Mouse (Mus musculus): Measurements from ENCODE around the gene Jdp2. TPM values are rescaled to one million over a fixed set of nuclear protein-coding genes. Genes with fewer than 3 reads are reported as not detected.

Jdp2 gene
- total RNA-seq, 2 experiments from 2014 or later: 28.2 to 39.7 TPM

DNA sequence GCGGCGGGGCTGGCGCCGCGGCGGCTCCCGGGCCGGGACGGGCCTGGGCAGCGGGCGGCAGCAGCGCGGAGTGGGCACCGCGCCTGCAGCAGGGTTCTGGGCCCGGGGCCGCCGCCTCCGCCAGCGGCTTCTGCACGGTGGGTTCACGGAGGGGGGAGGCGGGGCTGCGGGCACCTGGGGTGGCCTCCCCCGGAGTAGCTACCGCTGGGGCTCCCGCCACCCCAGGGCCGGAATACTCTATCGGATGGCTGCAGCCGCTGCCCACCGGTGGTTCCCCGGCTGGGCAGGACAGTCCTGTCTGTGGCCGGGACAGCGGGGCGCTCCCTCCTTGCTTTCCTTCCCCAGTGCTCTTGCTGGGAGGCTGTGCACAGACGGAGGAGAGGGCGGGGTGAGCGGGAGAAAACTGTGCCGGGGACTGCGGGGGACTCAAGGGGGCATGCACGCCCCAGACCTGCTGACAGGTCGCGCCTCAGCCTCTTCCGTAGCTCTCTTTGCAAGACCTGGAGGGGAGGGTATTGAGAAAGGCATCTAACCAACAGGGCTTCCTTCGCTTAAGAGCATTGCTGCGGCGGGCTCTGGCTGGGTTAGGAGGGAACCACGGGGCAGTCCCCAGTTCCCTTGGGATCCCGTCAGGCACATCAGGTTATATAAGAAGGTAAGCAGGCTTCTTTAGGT lies 788 bp downstream of the Jdp2 start:
- intact Hi-C loops (cut with DNase I): no loop called here
- peak in 1 of 2 experiments; percentile 71 for DNase-seq (ENCODE audit: extremely low spot score in 1 of 2, low spot score in 2 of 2)

DNA sequence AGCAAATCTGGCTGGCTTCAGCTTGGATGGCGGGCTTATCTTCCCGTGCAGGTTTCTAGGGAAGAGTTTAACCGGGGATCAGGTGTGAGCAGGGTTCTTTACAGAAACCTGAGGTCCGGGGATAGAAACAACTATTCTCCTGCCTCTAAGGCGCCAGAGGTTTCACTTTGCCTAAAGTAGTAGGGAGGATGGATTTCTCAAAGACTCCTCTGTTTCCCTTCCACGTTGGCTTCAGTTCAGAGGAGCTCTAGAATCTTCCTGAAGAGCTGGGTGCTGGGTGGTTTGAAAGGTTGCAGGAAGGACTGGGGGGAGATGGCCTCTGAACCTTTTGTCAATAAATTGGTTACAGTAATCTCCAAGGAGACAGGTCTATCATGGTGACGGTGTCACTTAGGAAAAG lies 1.8 kb downstream of the Jdp2 start:
- intact Hi-C loops (cut with DNase I): no loop called here
- DNase-seq (ENCODE audit: extremely low spot score in 1 of 2, low spot score in 2 of 2): no peak

DNA sequence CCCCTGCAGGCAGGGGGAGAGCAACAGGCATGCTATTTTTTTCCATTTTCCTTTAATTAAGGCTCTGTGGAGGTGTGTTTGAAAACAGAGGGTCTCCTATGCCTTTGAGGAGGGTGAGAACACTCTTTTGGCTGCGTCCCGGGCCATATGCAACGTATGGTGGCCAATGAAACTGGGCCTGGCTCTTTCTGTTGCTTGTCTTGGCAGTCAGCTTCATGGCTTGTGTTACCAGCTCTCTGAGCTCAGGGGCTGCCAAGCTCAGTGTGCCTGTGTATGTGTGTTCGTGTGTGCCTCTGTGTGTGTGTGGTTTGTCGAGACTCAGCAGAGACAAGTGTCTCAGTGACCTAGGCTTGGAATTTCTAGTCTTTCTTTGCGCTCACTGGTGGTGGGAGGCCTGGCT lies 2.7 kb downstream of the Jdp2 start:
- DNase-seq (ENCODE audit: extremely low spot score in 1 of 2, low spot score in 2 of 2): peak in 1 of 2 experiments; percentile 49
- intact Hi-C loops (cut with DNase I): no loop called here

DNA sequence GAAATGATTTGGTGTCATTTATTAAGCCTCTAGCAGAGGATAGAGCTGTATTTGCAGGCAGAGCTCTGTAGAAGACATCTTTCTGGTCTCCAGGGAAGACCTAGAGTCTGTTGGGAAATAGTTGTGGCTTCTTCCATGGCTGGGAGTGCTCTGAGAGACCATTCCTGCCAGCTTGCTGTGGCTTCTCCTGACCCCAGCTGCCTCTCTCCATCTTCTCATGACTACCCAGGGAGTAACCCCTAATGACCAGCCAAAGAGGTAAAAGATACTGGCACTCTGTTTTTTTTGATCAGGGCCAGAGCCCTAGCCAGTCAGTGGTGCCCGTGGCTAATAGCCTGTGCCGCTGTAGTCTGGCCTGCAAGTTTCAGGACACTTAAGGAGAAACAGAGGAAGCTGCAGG lies 3.3 kb downstream of the Jdp2 start:
- DNase-seq (ENCODE audit: extremely low spot score in 1 of 2, low spot score in 2 of 2): no peak
- intact Hi-C loops (cut with DNase I): no loop called here

DNA sequence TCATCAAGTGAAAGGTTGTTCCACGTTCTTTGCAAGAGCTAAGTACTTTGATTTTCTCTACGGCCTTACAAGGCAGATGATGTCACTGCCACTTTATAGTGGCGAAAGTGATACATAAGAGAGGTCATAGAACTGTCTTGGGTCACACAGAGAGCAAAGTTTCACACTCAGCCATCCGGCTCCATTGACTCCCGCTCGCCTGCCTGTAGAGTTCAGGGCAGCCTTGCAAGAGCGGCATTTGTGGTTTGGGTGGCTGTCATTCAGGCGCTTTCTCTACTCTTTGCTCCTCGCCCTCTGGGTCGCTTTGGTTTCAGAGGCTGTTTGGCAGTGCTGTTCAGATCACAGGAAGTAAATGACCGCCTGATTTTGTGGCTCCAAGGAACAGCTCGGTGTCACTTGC lies 4.0 kb downstream of the Jdp2 start:
- no peak for DNase-seq (ENCODE audit: extremely low spot score in 1 of 2, low spot score in 2 of 2)
- intact Hi-C loops (cut with DNase I): no loop called here

DNA sequence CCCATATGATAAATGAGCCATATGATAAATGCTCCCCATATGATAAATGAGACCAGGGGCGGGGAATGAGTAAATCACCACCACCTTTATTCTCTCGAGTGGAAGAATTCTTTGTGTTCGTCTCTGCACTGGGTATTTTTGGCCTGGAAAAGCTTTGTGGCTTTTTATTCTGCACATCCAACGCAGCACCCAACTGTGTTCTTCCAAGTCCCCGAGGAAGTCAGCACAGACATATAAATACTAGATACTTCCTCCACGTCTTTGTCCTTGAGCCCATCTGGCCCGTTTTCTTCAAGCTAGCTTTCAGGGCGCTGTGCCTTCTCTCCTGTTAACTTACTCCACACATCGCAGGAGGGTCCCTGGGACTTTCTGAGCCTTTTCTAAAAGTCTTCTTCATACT lies 4.9 kb downstream of the Jdp2 start:
- DNase-seq (ENCODE audit: extremely low spot score in 1 of 2, low spot score in 2 of 2): no peak
- intact Hi-C loops (cut with DNase I): no loop called here

DNA sequence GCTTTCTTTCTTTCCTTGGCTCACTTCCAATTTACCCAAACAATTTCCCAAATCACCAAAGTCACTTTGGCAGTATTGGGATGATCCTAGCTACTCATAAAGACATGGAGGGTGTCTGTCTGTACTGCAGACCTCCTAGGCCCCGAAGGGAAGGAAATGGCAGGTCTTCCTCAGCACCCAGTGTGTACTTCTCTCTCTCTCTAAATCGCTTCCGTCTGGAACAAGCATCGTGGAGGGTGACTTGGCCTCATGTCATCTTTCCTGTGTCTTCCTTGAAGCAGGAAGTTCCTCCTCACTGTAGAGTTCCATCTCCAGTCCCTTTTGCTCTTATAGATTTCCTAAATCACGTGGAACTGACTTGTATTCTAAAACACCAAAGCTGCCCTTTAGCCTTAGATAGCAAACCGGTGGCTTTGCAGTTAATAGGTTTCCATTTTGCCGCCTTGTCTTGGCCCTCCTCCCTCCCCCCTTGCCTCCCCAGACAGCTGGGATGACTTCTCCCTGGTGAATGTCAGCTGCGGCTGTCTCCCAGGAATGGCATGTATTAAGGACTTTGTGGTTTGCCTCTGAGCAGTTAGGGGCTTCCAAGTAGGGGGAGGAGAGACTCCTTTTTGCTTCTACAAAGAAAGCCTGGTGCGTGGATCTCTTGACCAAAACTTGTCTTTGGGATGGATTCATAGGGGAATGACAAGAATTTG lies 5.6 kb downstream of the Jdp2 start:
- intact Hi-C loops (cut with DNase I): no loop called here
- no peak for DNase-seq (ENCODE audit: extremely low spot score in 1 of 2, low spot score in 2 of 2)

DNA sequence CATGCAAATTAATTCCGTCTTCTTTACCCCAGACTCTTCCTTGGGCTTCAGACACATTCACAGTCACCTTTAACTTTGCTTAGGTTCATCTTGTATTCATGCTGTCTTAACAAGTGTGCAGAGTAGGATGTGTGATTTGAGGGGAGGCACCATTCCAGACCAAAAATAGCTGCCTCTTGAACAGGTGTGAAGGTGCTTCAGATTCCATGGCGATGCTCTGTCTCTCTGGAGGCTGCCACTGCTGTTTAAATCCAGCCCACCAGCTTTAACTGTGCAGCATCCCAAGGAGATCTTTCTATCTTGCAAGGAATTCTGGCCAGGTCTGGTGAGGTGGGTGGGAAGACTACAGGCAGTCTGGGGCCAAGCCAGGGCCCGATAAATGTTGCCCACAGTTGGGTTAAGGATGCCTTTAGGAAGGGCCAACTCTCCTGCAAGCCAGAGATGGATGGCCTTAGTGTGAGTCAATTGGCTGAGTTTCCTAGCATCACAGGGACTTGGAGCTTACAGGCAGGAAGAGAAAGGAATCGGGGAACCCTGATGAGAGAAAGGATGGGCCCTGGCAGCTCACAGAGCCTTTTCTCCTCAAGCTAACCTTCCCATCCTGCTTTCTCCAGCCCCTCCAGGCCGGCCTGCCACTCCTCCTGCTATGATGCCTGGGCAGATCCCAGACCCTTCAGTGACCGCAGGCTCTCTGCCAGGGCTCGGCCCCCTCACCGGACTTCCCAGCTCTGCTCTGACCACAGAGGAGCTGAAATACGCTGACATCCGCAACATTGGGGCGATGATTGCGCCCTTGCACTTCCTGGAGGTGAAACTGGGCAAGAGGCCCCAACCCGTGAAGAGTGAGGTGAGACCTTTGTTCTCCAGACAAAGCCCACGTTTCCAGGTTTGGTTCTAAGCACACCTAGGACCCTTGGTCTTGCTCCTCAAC lies 9.0 kb downstream of the Jdp2 start:
- intact Hi-C loops (cut with DNase I): loop anchor here (5.0 kb wide), 1 partner anchor 40 kb away; no protein-coding TSS in a partner anchor
- DNase-seq (ENCODE audit: extremely low spot score in 1 of 2, low spot score in 2 of 2): no peak

DNA sequence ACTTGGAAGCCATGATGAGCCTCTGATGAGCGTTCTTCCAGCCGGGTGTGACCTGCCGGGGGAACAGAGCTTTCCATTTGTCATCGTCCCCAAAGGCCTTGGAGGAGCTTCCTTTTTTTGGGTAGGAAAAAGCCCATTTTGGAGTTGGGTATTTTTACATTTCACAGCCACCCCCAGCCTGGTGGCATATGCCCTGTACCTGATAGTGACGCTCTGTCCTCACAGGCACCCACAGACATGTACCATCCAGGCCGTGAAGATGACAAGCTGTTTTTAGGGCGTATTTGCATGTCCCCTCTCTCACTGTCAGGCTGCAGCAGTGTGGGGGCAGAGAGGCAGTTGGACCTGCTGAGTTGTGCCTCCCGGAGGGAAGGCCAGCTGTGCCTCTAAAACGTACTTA lies 11.3 kb downstream of the Jdp2 start:
- intact Hi-C loops (cut with DNase I): no loop called here

DNA sequence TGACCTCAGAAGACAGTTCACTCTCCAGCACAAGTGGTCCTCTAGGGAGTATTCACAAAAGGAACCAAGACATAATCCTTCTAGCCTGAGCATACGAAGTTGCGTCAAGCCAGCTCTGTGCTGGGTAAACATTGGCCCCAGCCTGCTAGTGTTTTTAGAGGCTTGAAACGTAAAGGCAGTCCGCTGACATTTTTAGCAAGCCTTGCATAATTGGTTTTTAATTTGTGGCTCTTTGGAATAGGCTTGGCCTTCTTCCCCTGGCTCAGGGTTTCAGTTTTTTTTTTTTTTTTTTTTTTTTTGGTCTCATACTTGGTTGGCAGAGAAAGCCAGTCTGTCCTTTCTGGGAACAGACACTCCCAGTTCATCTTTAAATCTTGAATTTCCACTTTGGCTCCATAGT lies 15.3 kb downstream of the Jdp2 start:
- DNase-seq (ENCODE audit: extremely low spot score in 1 of 2, low spot score in 2 of 2): no peak
- intact Hi-C loops (cut with DNase I): no loop called here

More for the DNA sequence above, 11.3 kb downstream of the Jdp2 start:
- DNase-seq (ENCODE audit: extremely low spot score in 1 of 2, low spot score in 2 of 2): no peak

DNA sequence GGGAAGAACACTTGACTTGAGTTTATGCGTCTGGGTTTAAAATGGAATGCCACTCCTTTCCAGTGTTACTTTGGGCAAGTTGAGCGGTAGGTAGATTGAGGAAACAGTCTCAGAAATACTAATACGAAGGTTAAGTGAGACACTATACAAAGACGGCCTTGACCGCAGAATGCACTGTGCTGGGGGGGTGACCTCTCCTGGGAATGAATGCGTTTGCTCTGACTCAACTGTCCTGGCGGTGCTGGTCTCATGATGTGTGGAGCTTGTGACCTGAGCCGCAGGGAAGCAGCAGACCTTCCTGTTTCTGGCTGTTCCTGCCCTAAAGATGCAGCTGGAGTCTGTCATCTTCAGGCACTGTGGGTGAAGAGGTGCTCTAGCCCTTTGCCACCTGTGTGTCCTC lies 16.7 kb downstream of the Jdp2 start:
- no peak for DNase-seq (ENCODE audit: extremely low spot score in 1 of 2, low spot score in 2 of 2)
- intact Hi-C loops (cut with DNase I): no loop called here

DNA sequence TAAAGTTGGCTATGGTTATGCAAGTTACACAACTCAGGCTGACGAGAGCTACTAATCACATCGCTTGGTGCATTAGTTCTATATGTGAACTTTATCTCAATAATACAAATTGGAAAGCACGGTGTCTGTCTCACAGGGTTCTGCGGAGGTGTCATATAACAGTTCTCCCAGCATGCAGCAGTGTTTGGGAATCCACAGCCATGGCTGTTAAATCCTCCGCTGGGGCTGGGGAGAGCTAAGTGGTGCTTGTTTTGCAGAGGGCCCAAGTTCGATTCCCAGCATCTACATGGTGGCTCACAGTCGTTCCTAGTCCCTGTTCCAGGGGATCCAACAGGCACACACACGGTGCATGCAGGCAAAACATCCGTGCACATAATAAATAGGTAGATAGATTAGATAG lies 19.1 kb downstream of the Jdp2 start:
- DNase-seq (ENCODE audit: extremely low spot score in 1 of 2, low spot score in 2 of 2): no peak
- intact Hi-C loops (cut with DNase I): no loop called here

DNA sequence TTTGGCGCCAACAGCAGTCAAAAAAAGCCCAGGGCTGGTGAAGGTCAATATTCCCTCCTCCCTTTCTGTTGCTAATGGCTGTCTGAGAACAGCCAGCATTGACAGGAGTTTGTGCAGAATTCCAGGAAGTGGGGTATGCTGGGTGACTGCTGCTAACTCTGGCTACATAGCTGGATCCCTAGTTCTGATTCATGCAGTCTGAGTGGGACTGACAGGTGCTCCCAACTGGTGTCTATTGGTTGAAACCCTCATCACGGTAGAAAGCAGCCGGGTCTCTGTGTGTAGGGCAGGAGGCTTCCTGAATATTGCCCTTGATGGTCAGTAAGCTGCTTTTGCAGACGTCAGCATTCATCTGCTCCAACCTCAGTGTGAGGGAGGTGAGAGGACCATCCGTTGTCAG lies 19.6 kb downstream of the Jdp2 start:
- intact Hi-C loops (cut with DNase I): no loop called here
- DNase-seq (ENCODE audit: extremely low spot score in 1 of 2, low spot score in 2 of 2): no peak

DNA sequence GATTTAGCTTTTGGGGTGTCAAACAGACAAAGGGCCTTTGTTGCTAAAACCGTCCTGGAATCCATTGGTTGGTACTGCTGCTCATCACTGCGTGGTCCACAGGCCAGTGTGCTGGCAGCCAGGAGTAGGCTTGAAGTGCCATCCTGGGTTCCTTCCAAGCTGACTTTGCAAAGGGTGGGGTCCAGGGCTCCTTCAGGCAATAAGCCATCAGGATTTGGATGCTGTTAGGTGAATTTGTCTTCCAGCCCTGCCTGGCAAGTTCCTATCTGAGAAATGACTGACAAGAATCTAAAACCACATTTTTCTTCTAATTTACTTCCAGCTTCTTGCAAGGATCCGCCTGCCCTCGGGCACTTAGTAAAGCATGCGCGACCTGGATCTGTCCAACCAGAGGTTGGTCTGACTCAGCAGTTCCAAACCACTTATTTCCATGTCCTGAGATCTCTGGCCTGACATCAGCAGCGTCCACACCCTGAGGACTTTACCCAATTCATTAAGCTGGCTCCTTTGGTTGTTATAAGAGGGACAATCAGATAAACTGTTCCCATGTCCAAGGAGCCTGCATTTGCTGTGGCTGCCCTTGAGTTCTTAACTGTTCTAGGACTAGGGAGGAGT lies 20.6 kb downstream of the Jdp2 start:
- DNase-seq (ENCODE audit: extremely low spot score in 1 of 2, low spot score in 2 of 2): no peak
- intact Hi-C loops (cut with DNase I): no loop called here

DNA sequence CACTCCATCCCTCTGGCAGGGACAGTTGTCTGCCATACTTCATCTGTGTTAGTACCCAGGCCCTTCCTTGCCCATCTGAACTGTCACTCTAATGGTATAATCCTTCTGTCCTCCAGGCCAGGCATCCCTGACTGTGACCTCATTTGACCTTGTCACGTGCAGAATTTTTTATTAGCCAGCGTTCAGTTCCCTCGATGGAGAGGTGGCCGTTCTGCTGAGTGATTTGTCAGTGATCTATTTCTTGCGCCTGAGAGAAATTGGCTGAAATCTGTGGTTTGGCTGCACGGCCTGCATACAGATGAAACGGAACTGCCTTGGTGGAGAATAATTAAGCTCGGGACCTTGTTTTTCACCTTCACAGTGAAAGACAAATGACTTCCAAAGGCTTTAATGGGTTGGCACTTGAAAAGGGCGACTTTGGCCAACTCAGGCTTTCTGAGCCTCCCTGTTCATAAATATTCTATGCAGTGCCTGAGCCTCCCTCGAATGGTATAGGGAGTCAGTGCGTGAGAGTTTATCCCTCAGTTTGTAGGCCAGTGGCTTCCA lies 21.1 kb downstream of the Jdp2 start:
- intact Hi-C loops (cut with DNase I): no loop called here
- DNase-seq (ENCODE audit: extremely low spot score in 1 of 2, low spot score in 2 of 2): no peak

DNA sequence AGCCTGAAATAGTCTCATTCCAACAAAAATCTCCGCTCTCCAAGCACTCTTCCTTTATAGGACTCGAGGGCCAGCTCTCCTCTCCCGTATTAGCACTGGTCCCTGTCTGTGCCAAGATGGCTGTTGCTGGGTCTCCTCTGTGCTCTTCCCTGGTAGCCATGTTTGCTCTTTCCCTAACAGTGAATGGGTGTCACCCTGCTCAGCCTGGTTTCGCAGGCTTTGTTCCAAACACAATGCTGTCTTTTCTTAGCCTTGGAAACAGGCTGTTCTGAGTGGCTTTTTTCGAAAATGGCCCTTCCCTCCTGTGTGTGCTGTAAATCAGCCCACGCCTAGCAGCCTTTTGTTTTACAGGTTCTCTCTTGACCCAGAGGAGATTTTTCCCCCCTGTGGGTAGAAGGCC lies 22.2 kb downstream of the Jdp2 start:
- intact Hi-C loops (cut with DNase I): no loop called here
- no peak for DNase-seq (ENCODE audit: extremely low spot score in 1 of 2, low spot score in 2 of 2)

DNA sequence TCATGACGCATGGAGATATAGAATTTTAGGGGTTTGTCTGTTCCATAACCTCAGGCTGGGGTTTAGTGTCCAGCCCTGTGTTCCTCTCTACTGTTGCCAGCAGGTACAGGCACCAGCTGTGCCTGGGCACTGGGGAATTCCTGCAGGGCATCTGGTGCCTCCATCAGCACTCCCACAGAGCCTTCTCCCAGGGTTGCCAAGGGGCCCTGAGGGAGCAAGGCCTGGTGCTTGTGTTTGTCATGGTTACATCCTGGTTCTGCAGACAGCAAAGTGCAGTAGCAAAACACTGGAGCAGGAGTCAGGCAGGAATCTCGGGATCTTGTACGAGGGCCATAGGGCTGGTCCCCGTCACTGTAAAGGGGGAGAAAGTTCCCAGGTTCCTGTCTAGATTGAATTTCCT lies 22.8 kb downstream of the Jdp2 start:
- intact Hi-C loops (cut with DNase I): no loop called here
- DNase-seq (ENCODE audit: extremely low spot score in 1 of 2, low spot score in 2 of 2): no peak

DNA sequence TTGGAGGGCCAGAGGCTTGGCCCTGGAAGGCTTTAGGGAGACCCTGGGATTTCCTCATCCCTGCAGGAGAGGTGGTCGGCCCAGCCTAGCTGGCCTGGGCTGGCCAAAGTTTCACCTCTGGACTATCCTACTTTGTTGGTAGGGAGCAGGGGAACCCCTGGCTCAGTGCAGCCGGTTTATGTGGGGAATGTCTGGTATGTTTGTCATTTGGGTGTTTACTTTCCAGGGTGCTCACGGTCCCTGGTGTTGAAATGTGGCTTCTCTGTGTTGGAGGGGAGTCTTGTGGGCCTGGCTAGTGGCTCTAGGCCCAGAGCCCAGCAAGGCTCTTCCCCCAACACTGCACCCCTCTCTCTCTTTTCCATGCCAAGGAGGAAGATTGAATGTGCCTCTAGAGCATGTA lies 24.9 kb downstream of the Jdp2 start:
- intact Hi-C loops (cut with DNase I): no loop called here
- no peak for DNase-seq (ENCODE audit: extremely low spot score in 1 of 2, low spot score in 2 of 2)

DNA sequence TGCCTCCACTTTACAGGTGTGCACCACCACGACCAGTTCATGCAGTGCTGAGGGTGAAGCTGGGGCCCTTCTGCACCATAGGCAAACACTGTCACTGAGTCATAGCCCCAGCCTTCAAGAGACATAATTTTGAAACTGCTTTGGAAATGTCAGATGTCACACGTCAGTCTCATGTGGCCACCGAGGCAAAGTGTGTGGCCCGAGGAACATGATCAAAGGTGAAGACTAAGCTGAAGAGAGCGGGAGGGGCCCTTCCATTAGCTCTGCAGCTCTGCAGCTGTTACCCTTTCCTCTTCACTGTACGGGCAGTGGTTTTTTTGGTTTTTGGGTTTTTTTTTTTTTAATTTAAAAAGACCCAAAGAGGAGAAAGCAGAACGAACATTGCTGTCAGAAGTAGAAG lies 25.8 kb downstream of the Jdp2 start:
- DNase-seq (ENCODE audit: extremely low spot score in 1 of 2, low spot score in 2 of 2): no peak
- intact Hi-C loops (cut with DNase I): no loop called here

All from left cerebral cortex, postnatal 10 days (tissue).